Mouse (Mus musculus) adrenal gland, postnatal 14 days (tissue): ENCODE results near the gene Gatb. TPM values are rescaled to one million over a fixed set of nuclear protein-coding genes. Genes with fewer than 3 reads are reported as not detected.
A peak's percentile ranks its signal among the peaks of the same experiment; 100 is the strongest.

Experiments
- DNase-seq: peaks from one replicate; pipeline ENCODE4 v3.0.0; 2021; ENCODE audit warnings: mixed read lengths
- total RNA-seq: library from RNA; stranded (reverse); gene quantifications from 2 replicates; pipeline ENCODE4 v1.2.3, GENCODE M21; 2021

Gatb gene
- total RNA-seq, 1 experiment from 2014 or later: 45.1 TPM

GRCm38 (mm10) chr3:85592640-85593252 is 18.8 kb downstream of the Gatb start:
- no peak for DNase-seq

- DNase-seq: no peak
Measured at GRCm38 (mm10) chr3:85594452-85594851, 20.5 kb downstream of the Gatb start.

DNA sequence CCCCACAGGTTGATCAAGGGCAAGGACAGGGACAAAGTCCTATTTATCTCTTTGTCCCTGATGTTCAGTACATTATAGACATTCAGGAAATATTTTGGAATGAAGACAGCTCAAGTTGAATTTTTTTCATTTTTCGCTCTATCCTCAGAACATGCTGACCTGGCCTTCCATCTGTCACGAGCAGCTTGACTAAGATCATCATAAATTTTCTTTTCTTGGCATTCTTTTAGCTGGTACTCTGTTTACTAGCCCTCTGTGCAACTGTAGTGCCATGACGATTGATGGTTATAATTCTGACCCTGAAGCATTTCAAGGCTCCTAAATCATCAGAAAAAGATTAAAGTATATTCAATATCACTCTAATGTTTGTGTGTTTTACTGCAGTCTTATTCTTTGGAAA is 25.6 kb downstream of the Gatb start:
- peak; percentile 17 for DNase-seq

- no peak for DNase-seq
Measured at GRCm38 (mm10) chr3:85601841-85602305, 28.0 kb downstream of the Gatb start.

DNA sequence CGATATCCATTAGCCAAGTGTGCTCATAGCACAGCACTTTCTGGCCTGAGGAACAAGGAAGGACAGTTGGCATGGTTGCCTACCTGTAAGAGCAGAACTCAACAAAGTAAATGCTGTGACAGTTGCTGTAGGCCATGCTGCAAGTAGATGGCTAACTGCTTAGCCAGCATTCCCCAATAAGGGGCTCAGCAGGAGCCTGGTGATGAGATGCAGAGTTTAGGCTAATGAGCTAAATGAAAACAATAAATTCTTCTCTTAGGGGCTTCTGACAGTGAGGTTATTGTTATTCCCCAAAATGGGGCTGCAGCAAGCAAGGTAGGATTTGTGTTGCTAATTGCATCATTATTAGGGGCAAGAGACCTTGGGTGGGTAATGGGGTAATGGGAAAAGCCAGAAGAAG is 29.9 kb downstream of the Gatb start:
- no peak for DNase-seq

GRCm38 (mm10) chr3:85606912-85607311 is 33.0 kb downstream of the Gatb start:
- no peak for DNase-seq

GRCm38 (mm10) chr3:85607753-85608152 is 33.8 kb downstream of the Gatb start:
- no peak for DNase-seq

DNA sequence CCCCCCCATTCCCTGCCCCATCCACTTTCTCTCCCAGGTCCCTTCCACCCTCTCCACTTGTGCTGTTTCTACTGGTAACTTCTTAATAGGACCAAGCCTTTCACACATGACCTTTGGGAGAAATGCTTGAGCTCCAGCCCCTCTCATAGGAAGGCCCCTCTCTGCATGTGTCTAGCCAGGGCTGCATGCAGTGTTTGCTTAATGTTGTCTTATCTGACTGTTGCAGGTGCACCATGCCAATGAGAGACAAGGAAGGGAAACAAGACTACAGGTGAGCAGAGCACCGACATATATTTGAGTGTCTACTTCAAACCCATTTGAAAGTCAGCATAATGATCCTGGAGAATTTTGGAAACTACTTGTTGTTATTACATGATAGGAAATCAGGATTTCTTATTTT is 42.5 kb downstream of the Gatb start:
- no peak for DNase-seq

DNA sequence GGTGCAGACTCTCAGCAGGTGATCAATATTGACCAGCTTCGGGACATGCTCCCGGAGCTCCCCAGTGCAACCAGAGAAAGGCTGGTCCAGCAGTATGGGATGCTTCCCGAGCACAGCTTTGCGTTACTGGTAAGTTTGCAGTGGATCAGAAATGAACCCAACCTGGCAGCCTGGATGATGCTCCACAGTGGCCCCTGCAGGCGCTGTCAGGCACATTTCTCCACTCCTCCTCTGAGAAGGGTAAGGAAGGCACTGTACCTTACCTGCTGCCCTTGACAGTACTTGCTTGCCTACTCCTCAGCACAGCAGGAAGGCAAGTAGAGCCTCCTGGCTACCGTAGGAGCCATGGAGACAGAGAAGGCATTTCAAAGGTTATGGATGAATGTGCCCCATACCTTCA is 45.0 kb downstream of the Gatb start:
- DNase-seq: peak; percentile 9

GRCm38 (mm10) chr3:85619345-85619744 is 45.4 kb downstream of the Gatb start:
- DNase-seq: no peak

- no peak for DNase-seq
Measured at GRCm38 (mm10) chr3:85619751-85620150, 45.8 kb downstream of the Gatb start.

DNA sequence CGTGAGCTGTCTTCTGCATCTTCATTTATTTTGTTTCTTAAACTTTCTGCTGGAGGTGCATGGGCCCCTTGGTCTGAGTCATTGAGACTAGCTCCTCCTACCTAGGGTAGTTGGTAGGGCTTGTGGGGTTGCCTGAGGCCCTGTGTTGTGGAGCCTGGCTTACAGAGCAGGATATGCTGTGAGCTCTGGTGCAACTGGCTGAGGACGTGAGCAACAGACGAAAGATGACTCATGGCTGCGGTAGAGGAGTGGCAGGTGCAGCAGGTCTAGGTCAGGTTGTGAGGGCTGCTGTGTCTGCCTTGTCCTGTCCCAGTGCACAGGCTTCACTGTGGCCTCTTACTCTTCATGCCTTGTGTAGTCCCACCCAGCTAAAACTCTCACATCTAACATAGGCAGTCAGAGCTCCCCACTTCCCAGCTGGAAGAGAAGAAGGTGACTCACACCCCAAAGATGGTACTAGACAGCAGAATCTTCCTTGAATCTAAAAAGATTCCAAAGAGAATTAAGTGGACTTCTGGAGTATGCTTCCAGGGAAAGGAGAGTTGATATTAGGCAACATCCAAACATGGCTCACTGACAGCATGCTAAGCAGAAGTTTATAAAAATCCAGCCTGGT is 56.1 kb downstream of the Gatb start:
- peak; percentile 7 for DNase-seq

DNA sequence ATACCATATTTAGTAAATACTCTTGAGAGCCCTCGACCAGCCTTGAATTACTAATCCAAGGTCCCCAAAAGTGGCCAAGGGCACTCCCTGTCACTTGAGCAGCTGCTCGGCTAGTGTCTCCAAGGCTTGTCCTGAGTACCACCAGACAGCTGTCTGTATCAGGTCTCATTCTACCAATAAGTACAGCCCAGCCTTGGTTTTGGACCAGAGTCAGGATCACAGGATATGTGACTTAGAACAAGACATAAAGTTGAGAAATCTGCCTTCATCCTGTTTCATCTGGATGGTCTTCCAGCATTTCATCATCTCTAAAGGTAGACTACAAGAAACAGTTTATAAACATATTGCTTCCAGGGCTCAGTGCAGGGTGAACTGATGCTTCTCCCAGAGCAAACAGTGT is 59.8 kb downstream of the Gatb start:
- no peak for DNase-seq

DNA sequence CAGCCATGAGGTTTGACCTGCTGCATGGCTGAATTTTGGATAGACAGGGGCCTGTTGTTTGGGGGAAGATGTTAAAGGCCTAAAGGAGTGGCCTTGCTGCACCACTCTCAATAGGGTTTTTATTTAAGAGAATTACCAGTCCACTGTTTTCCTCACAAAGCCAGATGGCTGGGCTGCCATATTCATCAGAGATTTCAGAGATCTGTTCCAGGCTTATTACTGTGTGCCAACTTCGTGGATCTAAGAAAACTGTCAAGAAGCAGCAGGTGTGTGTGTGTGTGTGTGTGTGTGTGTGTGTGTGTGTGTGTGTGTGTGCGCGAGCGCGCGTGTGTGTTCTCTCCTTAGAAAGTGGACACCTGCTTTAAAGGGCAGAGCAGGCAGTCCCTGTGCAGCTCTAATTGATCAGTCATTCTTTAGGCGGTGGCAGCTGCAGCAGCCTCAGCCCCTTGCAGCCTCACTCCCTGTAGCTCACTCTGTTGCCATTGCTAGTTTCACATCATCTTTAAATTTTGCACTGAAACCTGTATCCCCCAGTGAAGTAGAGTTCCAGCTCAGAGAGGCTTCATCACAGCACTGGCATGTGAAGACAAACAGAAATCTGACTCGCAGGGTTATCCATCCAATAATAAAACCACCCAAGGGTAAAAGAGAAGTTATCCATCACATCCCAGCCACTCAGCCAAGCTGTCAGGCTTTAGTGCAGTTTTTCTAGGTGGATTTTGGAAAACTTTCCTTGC is 60.6 kb downstream of the Gatb start:
- no peak for DNase-seq

DNA sequence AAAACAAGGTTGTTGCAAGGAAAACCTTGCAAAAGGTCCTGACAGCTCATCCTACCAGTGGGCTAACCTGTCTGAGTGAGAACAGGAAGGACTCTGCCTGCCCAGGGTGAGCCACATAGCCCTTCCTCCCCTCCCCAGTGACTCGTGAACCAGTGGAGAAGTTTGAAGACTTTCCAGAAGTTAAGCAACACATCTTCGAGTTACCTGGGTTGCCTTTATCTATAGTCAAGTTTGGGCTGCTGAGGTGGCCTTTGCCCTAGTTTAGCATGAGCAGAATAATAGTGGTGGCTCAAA is 61.2 kb downstream of the Gatb start:
- DNase-seq: no peak

DNA sequence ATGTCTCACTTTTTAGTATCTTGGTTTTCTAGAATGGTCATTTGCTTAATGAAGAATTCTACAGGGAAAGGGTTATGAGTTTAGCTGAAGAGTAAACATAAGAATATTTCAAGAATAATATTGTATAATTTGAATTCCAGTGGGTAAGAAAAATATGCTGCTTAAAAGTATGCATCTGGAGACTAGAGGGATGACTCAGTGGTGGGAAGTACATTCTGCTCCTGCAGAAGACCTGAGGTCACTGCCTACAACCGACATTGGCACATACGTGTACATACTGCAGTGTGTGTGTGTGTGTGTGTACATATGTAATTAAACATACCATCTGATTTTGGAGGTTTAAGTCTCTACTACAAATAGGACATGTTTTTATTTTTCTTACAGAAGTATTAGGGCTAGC is 61.7 kb downstream of the Gatb start:
- DNase-seq: no peak

- no peak for DNase-seq
Measured at GRCm38 (mm10) chr3:85636716-85637447, 63.0 kb downstream of the Gatb start.

GRCm38 (mm10) chr3:85641751-85642150 is 67.8 kb downstream of the Gatb start:
- no peak for DNase-seq

GRCm38 (mm10) chr3:85644814-85645213 is 70.9 kb downstream of the Gatb start:
- DNase-seq: no peak

GRCm38 (mm10) chr3:85645517-85646004 is 71.6 kb downstream of the Gatb start:
- DNase-seq: no peak

DNA sequence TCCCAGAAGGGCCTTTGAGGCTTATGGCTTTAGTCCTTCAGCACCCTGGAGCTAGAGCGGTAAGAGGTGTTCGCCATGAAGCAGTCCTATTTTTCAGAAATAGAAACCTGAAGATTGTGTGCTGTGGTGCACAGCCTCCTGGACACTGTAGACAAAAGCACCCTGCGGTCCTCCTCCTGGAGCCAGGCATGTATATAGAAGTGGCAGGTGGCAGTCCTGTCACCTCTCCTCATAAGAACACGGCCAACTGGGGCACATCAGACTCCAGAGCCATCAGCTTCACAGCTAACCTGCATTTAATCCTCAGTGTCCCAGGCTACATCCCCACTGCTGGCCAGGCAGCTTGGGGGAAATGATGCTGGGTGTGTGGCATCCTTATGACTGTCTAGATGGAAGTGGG is 75.3 kb downstream of the Gatb start:
- DNase-seq: no peak

DNA sequence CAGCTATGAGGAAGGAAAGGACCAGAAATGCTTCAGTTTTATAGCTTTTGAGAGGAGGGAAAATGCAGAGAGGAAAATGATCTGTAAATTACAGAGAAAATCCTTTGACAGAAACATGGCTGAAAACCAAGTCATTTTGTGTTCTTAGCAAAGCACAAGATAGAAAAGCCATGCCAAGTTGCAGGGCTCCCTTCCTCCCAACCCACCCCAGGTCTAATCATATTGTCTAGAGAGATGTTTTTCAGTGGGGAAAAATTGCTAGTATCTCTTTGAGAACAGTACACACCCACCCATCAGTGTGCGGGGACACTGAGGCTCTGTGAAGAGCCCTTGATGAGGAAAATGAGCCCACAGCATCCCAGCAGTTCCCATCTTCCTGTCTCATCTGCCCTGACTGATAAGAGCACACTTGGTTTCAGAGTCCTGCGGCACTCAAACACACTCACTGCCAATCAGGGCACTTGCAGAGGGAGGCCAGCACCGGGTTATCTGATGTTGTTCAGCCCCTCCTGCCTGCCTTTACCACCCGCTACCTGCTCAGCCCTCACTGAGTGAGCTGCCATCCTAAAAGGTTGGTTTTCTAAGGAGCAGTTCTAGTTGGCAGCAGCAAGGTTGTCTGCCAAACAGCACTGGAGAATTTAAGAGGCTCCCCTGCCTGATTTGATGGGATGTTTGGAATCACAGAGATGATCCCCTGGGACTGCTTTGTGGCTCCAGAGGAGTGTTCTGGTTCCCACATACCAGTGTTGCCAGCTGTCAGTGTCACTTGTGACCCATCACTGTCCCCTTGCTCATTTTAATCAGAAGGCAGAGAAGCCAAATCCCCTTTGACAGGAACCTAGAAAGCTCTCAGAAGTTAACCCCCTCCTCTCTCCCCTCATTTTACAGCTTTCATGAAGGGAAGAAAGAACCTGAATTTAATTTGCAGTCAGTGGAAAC is 79.1 kb downstream of the Gatb start:
- no peak for DNase-seq
